Mouse (Mus musculus) heart, embryonic 12.5 days (tissue): ENCODE measurements around the gene Adgrl3. TPM values are rescaled to one million over a fixed set of nuclear protein-coding genes. Genes with fewer than 3 reads are reported as not detected.

ENCODE experiments used
- ATAC-seq: fragments of 200-750 bp; cut with Nextera tagmentation; 2 replicates; pipeline ENCODE4 v1.8.0; 2017; ENCODE audit warnings: moderate TSS enrichment, moderate library complexity; ENCODE audit not compliant: insufficient number of reproducible peaks, low FRiP score
- H3K27ac ChIP-seq: fragments of 300-500 bp; sonication (generic); 2 replicates; pipeline ENCODE4 v1.5.1; 2016; ENCODE audit warnings: mild to moderate bottlenecking, moderate library complexity; ENCODE audit not compliant: poor library complexity, severe bottlenecking
- H3K27me3 ChIP-seq: fragments of 300-500 bp; sonication (generic); replicated peaks from 2 replicates; pipeline ENCODE4 v1.6.1; 2016; ENCODE audit warnings: mild to moderate bottlenecking, moderate library complexity
- H3K36me3 ChIP-seq: fragments of 300-500 bp; sonication (generic); 2 replicates; pipeline ENCODE4 v1.6.1; 2016; ENCODE audit warnings: mild to moderate bottlenecking, moderate library complexity
- H3K4me1 ChIP-seq: fragments of 300-500 bp; sonication (generic); replicated peaks from 2 replicates; pipeline ENCODE4 v1.6.1; 2016; ENCODE audit warnings: mild to moderate bottlenecking
- H3K4me2 ChIP-seq: fragments of 300-500 bp; sonication (generic); 2 replicates; pipeline ENCODE4 v1.6.1; 2016; ENCODE audit warnings: mild to moderate bottlenecking, moderate library complexity
- H3K4me3 ChIP-seq: fragments of 300-500 bp; sonication (generic); 2 replicates; pipeline ENCODE4 v1.5.1; 2016; ENCODE audit warnings: mild to moderate bottlenecking
- H3K9ac ChIP-seq: fragments of 300-500 bp; sonication (generic); 2 replicates; pipeline ENCODE4 v1.6.1; 2016; ENCODE audit warnings: mild to moderate bottlenecking, moderate library complexity
- H3K9me3 ChIP-seq: fragments of 300-500 bp; sonication (generic); replicated peaks from 2 replicates; pipeline ENCODE4 v1.6.1; 2016; ENCODE audit warnings: mild to moderate bottlenecking, moderate library complexity
- WGBS: fragments of 180-500 bp; shearing (Covaris S2); methylation state at CpG from one replicate; pipeline ENCODE4 v1.1.7; 2016; 5-methylcytosine and 5-hydroxymethylcytosine counted together
- polyA plus RNA-seq: library from polyadenylated mRNA; unstranded; fragments of >200 nt; fragmentation: Nextera tagmentation; extraction: Ambion mirVana; gene quantifications from 2 replicates; pipeline ENCODE4 v1.2.1, GENCODE M21; 2016

Gene Adgrl3
- polyA plus RNA-seq, 1 experiment from 2014 or later: 9.2 TPM

DNA sequence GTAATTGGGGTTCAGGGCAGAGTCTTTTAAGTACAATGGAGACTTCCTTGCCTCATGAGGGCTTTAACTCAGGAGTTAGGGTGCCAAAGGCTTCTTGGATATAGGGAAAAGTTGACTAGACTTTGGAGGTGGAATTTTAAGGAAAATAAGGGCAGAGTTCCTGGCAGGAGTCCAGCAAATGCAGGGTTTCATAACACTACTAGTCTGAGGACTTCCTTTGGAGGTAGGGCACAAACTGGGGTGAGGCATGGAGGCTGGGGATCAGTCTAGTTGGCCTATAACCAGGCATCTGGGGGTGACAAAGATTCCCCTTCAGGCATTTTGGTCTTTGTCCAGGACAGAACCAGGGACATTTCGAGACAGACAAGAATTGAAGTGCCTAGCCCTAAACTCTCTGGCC is 546.6 kb downstream of the Adgrl3 start:
- no peaks in the 10 kb centered on the region for H3K4me1 ChIP-seq
- H3K27me3 ChIP-seq: no peaks in the 10 kb centered on the region
- no peak overlapping the region for H3K9ac ChIP-seq
- no peaks in the 10 kb centered on the region for H3K9me3 ChIP-seq
- H3K27ac ChIP-seq: no peak overlapping the region
- 84% methylated on average over 1 of the region's 1 CpGs for WGBS
- no peak overlapping the region for H3K4me3 ChIP-seq
- ATAC-seq: no peak
- no peak overlapping the region for H3K4me2 ChIP-seq
- H3K36me3 ChIP-seq: no peaks in the 10 kb centered on the region

DNA sequence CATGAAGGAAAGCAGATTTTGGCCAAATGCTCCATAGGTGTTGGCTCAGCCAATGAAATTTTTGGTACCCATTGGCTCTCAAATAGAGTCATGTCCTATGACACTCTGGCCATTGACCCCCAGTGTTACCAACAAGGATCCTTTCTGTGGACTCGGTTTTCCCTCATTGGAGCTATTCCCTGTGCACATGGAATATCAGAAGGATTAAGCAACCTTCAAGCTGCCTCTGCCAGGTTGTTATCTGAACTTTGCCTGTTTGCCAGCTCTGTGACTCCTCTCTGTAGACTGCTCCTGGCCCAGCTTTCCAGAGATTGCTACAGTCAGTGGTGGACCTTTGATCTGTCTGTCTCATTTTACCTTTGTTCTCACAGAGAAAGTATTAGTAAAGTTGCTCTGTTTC is 548.8 kb downstream of the Adgrl3 start:
- no peaks in the 10 kb centered on the region for H3K36me3 ChIP-seq
- H3K4me3 ChIP-seq: no peak overlapping the region
- H3K27me3 ChIP-seq: no peaks in the 10 kb centered on the region
- no peak for ATAC-seq
- H3K9ac ChIP-seq: no peak overlapping the region
- no peak overlapping the region for H3K4me2 ChIP-seq
- H3K9me3 ChIP-seq: no peaks in the 10 kb centered on the region
- H3K27ac ChIP-seq: no peak overlapping the region
- WGBS: 68% methylated on average over 1 of the region's 1 CpGs
- no peaks in the 10 kb centered on the region for H3K4me1 ChIP-seq

DNA sequence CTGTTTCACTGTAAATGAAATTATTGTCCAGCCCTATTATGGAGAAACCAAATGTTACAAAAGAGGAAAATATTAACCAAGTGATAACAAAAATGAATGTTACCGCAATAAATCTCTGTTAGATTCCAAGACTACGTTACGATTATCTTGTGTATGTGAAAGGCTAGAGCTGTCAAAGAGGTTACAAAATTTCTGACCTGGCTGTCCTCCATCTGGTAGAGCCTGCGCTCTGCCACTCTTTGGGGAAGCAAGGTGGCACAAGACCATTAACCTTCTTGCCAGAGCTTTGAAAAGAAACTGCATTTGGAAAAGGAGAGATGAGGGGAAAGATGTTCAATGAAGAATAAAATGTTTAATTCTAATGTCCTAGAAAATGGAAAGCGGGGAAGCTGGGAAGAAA is 562.9 kb downstream of the Adgrl3 start:
- WGBS: 85% methylated on average over 5 of the region's 5 CpGs
- no peak for ATAC-seq
- Histone ChIP-seq H3K4me2 (no peak overlapping the region), H3K27me3 (no peaks in the 10 kb centered on the region), H3K27ac (no peak overlapping the region), H3K9me3 (no peaks in the 10 kb centered on the region), H3K9ac (no peak overlapping the region), H3K36me3 (no peaks in the 10 kb centered on the region), H3K4me1 (no peaks in the 10 kb centered on the region), H3K4me3 (no peak overlapping the region)

DNA sequence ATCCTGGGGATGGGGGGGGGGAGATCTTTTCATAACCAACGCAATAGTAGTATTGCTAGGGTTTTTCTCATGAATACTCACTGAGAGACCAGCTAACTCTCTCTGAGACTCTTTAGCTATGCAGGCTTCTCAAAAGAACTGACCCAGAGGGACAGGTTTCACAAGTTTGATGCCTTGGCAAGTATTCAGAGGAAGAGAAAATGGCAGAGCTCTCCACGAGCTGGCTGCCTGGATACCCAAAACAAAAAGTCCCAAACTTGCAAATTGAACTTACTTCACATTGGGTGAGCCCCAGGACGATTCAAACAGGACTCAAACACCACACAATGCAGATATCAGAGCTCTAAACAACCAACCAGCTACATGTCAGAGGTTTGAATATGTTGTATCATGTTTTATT is 563.5 kb downstream of the Adgrl3 start:
- WGBS: 39% methylated on average over 3 of the region's 3 CpGs
- ATAC-seq: no peak

DNA sequence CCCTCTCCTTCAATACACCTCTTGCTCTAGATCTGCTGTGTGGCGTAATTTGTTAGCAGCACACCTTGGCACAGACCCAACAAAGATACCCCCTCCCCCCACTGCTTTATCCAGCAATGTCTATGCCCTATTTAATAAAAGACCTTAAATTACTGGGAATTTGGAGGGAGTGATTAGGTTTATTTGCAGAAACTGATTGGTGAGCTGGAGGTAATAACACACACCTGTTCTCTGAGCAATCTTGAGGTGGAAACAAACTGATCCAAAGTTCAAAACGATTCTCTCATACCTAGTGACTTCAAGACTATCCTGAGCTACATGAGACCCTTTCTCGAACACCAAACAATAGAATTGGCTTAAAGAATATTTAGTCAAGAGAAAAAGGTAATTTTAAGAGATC is 565.0 kb downstream of the Adgrl3 start:
- H3K27ac ChIP-seq: no peak overlapping the region
- 67% methylated on average over 3 of the region's 3 CpGs for WGBS
- H3K36me3 ChIP-seq: no peaks in the 10 kb centered on the region
- no peak overlapping the region for H3K9ac ChIP-seq
- ATAC-seq: no peak
- H3K9me3 ChIP-seq: no peaks in the 10 kb centered on the region
- no peaks in the 10 kb centered on the region for H3K27me3 ChIP-seq
- no peak overlapping the region for H3K4me3 ChIP-seq
- H3K4me1 ChIP-seq: no peaks in the 10 kb centered on the region
- no peak overlapping the region for H3K4me2 ChIP-seq

More for the DNA sequence above, 563.5 kb downstream of the Adgrl3 start:
- no peak overlapping the region for H3K9ac ChIP-seq
- no peak overlapping the region for H3K4me2 ChIP-seq
- no peaks in the 10 kb centered on the region for H3K27me3 ChIP-seq
- no peaks in the 10 kb centered on the region for H3K4me1 ChIP-seq
- H3K36me3 ChIP-seq: no peaks in the 10 kb centered on the region
- H3K9me3 ChIP-seq: no peaks in the 10 kb centered on the region
- no peak overlapping the region for H3K4me3 ChIP-seq
- no peak overlapping the region for H3K27ac ChIP-seq

DNA sequence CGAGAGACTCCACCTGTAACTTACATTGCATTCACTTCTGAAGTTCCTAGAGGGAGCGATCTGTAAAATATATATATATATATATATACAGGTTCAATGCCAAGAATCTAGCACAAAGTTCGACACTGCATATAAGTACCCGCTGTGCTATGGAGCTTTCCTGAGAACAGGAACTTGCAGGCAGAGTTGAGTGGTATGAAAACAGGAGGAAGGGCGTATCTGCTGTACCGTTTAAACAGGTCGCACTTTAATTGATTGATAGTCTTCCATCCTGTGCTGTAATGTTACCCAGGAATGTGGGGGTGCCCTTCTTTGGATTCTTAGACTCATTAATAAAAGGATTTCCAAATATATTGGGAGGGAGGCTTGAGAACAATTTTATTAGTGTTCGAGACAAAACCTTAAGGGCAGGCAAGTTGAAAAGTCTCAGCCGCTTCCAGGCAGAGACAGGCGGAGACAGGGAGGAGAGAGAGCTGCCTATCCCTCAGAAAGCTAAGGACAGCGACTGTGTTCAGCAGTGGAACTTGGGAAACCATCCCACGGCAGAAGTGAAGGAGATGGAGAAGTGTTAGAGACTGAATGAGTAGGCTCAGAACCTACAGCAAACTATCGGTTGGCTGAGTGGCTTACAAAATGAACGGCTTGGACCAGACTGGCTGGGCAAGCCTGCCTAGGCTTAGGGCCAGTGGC is 570.2 kb downstream of the Adgrl3 start:
- Histone ChIP-seq H3K4me2 (no peak overlapping the region), H3K27ac (no peak overlapping the region), H3K4me3 (no peak overlapping the region), H3K9me3 (no peaks in the 10 kb centered on the region), H3K27me3 (no peaks in the 10 kb centered on the region), H3K36me3 (no peaks in the 10 kb centered on the region), H3K9ac (no peak overlapping the region), H3K4me1 (0 out of 2 replicates have a peak, but pooled peaks cover 3% of the 10 kb centered on the region)
- ATAC-seq: no peak
- WGBS: 74% methylated on average over 14 of the region's 14 CpGs

DNA sequence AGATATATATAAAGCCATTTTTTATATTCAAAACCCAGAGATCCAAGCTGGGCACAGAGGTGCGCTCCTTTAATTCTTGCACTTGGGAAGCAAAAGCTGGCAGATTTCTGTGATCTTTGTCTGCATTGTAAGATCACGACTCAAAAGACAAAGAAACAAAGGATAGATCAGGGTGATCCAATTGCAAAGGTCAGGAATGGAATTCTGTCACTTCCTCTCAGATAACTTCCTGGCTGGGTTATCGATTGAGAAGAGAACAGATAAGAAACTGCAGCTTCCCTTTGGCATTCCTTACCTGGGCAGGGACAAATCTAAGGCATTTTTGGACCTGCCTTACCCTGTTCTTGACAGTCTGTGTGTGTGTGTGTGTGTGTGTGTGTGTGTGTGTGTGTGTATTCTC is 571.5 kb downstream of the Adgrl3 start:
- no peaks in the 10 kb centered on the region for H3K36me3 ChIP-seq
- H3K4me2 ChIP-seq: no peak overlapping the region
- no peaks in the 10 kb centered on the region for H3K9me3 ChIP-seq
- no peak for ATAC-seq
- WGBS: 31% methylated on average over 3 of the region's 3 CpGs
- H3K4me1 ChIP-seq: 0 out of 2 replicates have a peak, but pooled peaks cover 3% of the 10 kb centered on the region
- no peak overlapping the region for H3K4me3 ChIP-seq
- no peaks in the 10 kb centered on the region for H3K27me3 ChIP-seq
- no peak overlapping the region for H3K27ac ChIP-seq
- no peak overlapping the region for H3K9ac ChIP-seq

DNA sequence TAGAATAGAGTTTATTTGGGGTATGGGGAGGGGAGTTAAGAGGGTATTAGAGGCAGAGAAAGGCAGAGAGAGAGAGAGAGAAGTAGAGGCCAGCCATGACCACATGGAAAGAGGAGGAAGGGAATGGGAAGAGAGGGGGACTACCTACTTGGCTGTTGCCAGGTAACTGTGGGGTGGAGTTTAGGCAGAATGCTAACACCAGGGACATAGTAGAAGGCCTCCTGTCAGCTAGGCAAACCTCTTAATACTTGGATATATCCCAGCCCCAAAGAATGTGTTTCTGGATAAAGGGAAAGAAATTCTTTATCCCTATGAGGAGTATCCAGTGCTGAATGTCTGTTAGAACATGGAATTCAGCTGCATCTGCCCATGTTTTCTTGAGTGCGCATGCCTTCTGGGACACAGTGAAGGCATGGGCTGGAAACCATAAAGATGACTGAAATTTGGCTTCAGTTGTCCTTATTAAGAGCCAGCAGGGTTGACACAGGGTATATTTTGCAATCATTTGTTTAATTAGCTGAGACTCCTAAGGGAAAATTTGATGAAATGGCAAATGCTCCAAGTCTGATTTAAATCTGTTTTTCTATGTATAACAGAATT is 573.6 kb downstream of the Adgrl3 start:
- 81% methylated on average over 1 of the region's 1 CpGs for WGBS
- Histone ChIP-seq H3K4me3 (no peak overlapping the region), H3K9ac (no peak overlapping the region), H3K4me2 (no peak overlapping the region), H3K27ac (no peak overlapping the region), H3K9me3 (no peaks in the 10 kb centered on the region), H3K36me3 (no peaks in the 10 kb centered on the region), H3K4me1 (0 out of 2 replicates have a peak, but pooled peaks cover 3% of the 10 kb centered on the region), H3K27me3 (no peaks in the 10 kb centered on the region)
- no peak for ATAC-seq

DNA sequence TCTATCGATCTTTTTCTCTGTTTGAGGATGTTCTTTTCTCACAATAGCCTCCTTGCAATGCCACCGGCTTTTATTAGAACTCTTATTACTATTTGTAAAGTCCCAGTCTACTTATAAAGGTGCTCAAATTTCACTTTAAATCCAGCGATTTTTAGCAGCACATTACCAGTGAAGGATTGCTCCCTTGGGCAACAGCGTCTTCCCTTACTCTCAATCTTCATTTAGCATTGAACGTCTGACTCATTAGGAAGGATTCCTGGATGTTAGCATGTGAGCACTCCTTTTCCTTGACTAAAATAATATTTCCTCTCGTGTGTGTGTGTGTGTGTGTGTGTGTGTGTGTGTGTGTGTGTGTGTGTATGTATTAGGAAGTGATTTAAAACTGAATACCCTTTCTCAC is 578.1 kb downstream of the Adgrl3 start:
- ATAC-seq: no peak
- Histone ChIP-seq H3K27me3 (no peaks in the 10 kb centered on the region), H3K4me2 (no peak overlapping the region), H3K9me3 (no peaks in the 10 kb centered on the region), H3K4me1 (no peaks in the 10 kb centered on the region), H3K27ac (no peak overlapping the region), H3K36me3 (no peaks in the 10 kb centered on the region), H3K9ac (no peak overlapping the region), H3K4me3 (no peak overlapping the region)
- WGBS: 55% methylated on average over 6 of the region's 6 CpGs

DNA sequence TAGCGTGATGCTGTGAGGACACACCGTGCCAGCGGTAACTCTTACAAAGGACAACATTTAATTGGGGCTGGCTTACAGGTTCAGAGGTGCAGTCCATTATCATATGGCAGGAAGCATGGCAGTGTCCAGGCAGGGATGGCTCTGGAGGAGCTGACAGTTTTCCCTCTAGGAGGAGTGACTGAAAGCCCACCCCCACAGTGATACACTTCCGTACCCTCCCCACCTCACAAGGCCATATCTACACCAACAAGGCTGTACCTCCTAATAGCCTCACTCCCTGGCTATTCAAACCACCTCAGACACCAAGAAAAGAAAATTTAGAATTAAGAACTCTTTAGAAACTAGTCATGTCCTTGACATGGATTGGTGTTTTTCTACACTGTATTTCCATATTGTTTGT is 583.0 kb downstream of the Adgrl3 start:
- H3K36me3 ChIP-seq: no peaks in the 10 kb centered on the region
- H3K9ac ChIP-seq: no peak overlapping the region
- no peak overlapping the region for H3K4me3 ChIP-seq
- H3K27ac ChIP-seq: no peak overlapping the region
- H3K4me1 ChIP-seq: no peaks in the 10 kb centered on the region
- no peak overlapping the region for H3K4me2 ChIP-seq
- 83% methylated on average over 4 of the region's 4 CpGs for WGBS
- no peak for ATAC-seq
- H3K27me3 ChIP-seq: no peaks in the 10 kb centered on the region
- H3K9me3 ChIP-seq: no peaks in the 10 kb centered on the region

DNA sequence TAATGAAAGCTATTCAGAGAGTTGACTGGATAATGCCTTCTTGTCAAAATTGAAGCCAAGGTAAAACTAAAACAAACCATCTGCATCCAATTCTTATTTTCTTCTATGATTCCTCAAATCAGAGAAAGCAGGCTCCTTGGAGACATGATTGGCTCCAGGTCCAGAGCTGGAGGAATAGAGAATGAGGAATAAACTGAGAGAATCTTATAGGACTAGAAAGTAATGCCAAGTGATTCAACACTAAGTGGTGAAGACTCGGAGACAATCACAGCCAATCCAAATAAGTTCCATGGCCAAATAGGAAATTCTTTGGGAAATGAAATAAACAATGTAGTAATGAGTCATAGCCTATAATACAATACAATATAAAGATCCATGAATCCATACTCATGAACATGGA is 585.7 kb downstream of the Adgrl3 start:
- no peaks in the 10 kb centered on the region for H3K27me3 ChIP-seq
- H3K4me1 ChIP-seq: 0 out of 2 replicates have a peak, but pooled peaks cover 4% of the 10 kb centered on the region
- no peaks in the 10 kb centered on the region for H3K9me3 ChIP-seq
- no peaks in the 10 kb centered on the region for H3K36me3 ChIP-seq
- no peak overlapping the region for H3K9ac ChIP-seq
- 78% methylated on average over 1 of the region's 1 CpGs for WGBS
- ATAC-seq: no peak
- no peak overlapping the region for H3K27ac ChIP-seq
- no peak overlapping the region for H3K4me2 ChIP-seq
- no peak overlapping the region for H3K4me3 ChIP-seq

DNA sequence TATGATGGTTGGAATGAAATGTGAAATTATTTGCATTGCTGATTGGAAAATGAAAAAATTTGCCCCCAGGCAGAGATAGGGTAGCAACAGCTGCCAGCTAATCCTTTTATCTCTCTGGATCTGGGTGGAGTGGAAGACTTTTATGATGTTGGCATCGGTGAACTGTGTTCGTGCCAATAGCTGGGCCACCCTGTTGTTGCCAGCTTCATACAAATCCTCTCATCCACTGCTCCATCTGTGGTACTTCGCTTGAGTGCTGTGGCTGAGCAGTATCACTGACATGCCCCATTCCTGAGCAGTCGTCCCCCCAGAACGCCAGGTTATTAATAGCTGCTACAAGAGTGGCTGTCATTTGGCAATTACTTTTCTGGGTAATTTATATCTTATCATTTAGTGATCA is 590.3 kb downstream of the Adgrl3 start:
- no peaks in the 10 kb centered on the region for H3K27me3 ChIP-seq
- H3K9me3 ChIP-seq: no peaks in the 10 kb centered on the region
- H3K36me3 ChIP-seq: no peaks in the 10 kb centered on the region
- H3K9ac ChIP-seq: no peak overlapping the region
- 45% methylated on average over 5 of the region's 5 CpGs for WGBS
- H3K4me3 ChIP-seq: no peak overlapping the region
- no peak overlapping the region for H3K4me2 ChIP-seq
- ATAC-seq: no peak
- H3K4me1 ChIP-seq: 0 out of 2 replicates have a peak, but pooled peaks cover 4% of the 10 kb centered on the region
- no peak overlapping the region for H3K27ac ChIP-seq
